Mouse (Mus musculus): ENCODE measurements around the gene Ptprn2.

DNA sequence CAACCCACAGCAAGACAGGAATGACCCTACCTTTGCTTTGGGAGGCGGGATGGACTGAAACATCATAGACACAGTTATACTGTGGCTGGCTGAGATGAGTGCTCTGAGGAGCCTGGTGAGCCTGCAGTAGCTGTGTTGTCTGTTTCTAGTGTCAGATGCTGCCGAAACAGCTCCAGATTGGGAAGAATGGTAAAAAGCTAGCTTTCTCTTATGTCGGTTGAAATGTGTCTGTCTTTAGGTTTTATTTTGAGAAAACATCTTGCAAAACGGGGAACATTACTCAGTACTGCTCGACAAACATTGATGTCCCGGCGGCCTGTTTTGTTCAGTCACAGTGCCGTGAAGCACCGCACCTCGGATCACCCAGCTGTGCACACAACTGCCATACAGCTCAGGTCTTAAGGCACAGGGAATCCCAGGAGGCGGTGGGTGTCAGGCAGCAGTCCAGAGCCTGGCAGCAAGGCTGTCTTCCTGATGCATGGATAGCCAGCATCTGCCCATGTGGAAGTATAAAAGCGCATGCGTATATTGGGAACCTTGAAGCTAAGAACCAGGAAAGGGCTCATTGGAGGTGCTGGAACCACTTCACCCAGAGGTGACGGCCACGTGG is 689.7 kb downstream of the Ptprn2 start:
- no peak for TF ChIP-seq CTCF (IDR thresholded peaks at IDR 0.05; ENCODE audit: low read depth, low read length)
- no peak for TF ChIP-seq POLR2A (IDR thresholded peaks at IDR 0.05; ENCODE audit: borderline replicate concordance, low read depth, low read length)

Measured in bone marrow macrophage, adult 2 months (primary cell).